Mouse (Mus musculus): ENCODE measurements at regions not wholly inside any gene's neighbourhood (a gene's known extent, or its start where the extent isn't known, plus 50 kb on each side); places are given as distances from the start of the nearest gene placed in this dataset.

GRCm38 (mm10) chr5:73797980-73798379 lies 146.8 kb downstream of the Spata18 start:
- DNase-seq = no peak

GRCm38 (mm10) chr5:73803431-73803830 lies 152.3 kb downstream of the Spata18 start:
- no peak for DNase-seq

GRCm38 (mm10) chr5:73804556-73805230 lies 153.5 kb downstream of the Spata18 start:
- DNase-seq = no peak

GRCm38 (mm10) chr5:73810660-73811059 lies 159.5 kb downstream of the Spata18 start:
- DNase-seq = no peak

- DNase-seq = no peak
These were observed 159.9 kb downstream of the Spata18 start for GRCm38 (mm10) chr5:73811094-73811521.

GRCm38 (mm10) chr5:73815752-73816151 lies 164.6 kb downstream of the Spata18 start:
- no peak for DNase-seq

GRCm38 (mm10) chr5:73817180-73817579 lies 166.0 kb downstream of the Spata18 start:
- DNase-seq = no peak

- DNase-seq = no peak
These were observed 170.9 kb downstream of the Spata18 start for GRCm38 (mm10) chr5:73821956-73822545.

GRCm38 (mm10) chr5:73823421-73823820 lies 172.2 kb downstream of the Spata18 start:
- DNase-seq = no peak

GRCm38 (mm10) chr5:73826941-73827340 lies 175.8 kb downstream of the Spata18 start:
- DNase-seq = no peak

GRCm38 (mm10) chr5:73833721-73834120 lies 182.5 kb downstream of the Spata18 start:
- DNase-seq = no peak

GRCm38 (mm10) chr5:73843776-73844175 lies 192.6 kb downstream of the Spata18 start:
- DNase-seq = no peak

- DNase-seq = no peak
These were observed 195.1 kb downstream of the Spata18 start for GRCm38 (mm10) chr5:73846096-73846782.

GRCm38 (mm10) chr5:73846783-73847151 lies 195.6 kb downstream of the Spata18 start:
- peak; percentile 39 for DNase-seq

GRCm38 (mm10) chr5:73851501-73851900 lies 200.3 kb downstream of the Spata18 start:
- no peak for DNase-seq

- peak; percentile 70 for DNase-seq
These were observed 203.0 kb downstream of the Spata18 start for GRCm38 (mm10) chr5:73854025-73854773.

GRCm38 (mm10) chr5:73854774-73855371 lies 203.7 kb downstream of the Spata18 start:
- DNase-seq = no peak

- no peak for DNase-seq
These were observed 208.1 kb downstream of the Spata18 start for GRCm38 (mm10) chr5:73859320-73859719.

- DNase-seq = no peak
These were observed 204.0 kb downstream of the Usp46 start for GRCm38 (mm10) chr5:73864138-73864761.

- no peak for DNase-seq
These were observed 195.4 kb downstream of the Usp46 start for GRCm38 (mm10) chr5:73872641-73873421.

GRCm38 (mm10) chr5:73874770-73875169 lies 193.5 kb downstream of the Usp46 start:
- DNase-seq = no peak

Measured in gastrocnemius, postnatal 25 days (tissue).